Mouse (Mus musculus) embryonic fibroblast, embryonic 13.5 days (primary cell): ENCODE measurements around the gene Myo5c. TPM values are rescaled to one million over a fixed set of nuclear protein-coding genes. Genes with fewer than 3 reads are reported as not detected.

Experiments used
- H3K27ac ChIP-seq: 2 replicates; pipeline ENCODE4 v1.5.1; 2012; ENCODE audit warnings: low read length, control low read depth, inconsistent platforms; ENCODE audit not compliant: insufficient read depth
- H3K4me1 ChIP-seq: 2 replicates; pipeline ENCODE4 v1.6.1; 2011; ENCODE audit warnings: low read length; ENCODE audit not compliant: control insufficient read depth, insufficient read depth
- H3K4me3 ChIP-seq: 2 replicates; pipeline ENCODE4 v1.5.1; 2011; ENCODE audit warnings: mild to moderate bottlenecking, control low read depth, low read length; ENCODE audit not compliant: insufficient read depth
- CTCF ChIP-seq: IDR thresholded peaks from 2 replicates; pipeline ENCODE4 v1.5.1; 2011; ENCODE audit warnings: mild to moderate bottlenecking, control low read depth, low read length, moderate library complexity, borderline replicate concordance; ENCODE audit not compliant: insufficient read depth
- POLR2A ChIP-seq: IDR thresholded peaks from 2 replicates; pipeline ENCODE4 v1.6.1; 2011; ENCODE audit warnings: low read depth, mild to moderate bottlenecking, control low read depth, low read length, moderate library complexity
- polyA plus RNA-seq: library from polyadenylated mRNA; stranded (reverse); fragments of >200 nt; gene quantifications from 2 replicates; pipeline ENCODE4 v1.2.4, GENCODE M21; 2011; ENCODE audit warnings: low read depth; ENCODE audit not compliant: missing spikeins, insufficient read length

Gene Myo5c
- polyA plus RNA-seq, 1 experiment, result 1.9 TPM

DNA sequence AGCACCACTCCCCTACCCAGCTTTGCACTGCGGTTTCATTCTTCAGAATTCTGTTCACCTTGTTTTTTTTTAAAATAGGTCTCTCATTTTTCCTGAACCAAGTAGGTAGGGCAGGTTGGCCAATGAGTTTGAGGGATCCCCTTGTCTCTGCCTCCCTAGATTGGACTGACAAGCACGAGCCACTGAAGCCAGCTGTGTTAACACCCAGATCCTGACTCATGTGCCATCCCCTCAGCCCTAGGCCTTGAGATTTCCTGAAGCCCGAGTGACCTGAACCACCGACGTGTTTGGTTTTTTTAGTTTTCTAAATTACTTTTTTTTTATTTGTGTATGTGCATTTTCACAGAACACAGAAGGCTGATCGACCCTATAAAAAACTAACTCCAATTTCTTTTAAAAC lies 85.0 kb downstream of the Myo5c start:
- H3K27ac ChIP-seq, result no peak overlapping the region
- H3K4me3 ChIP-seq, result no peak overlapping the region
- 0 out of 2 replicates have a peak, but pooled peaks cover 5% of the 10 kb centered on the region for H3K4me1 ChIP-seq
- TF ChIP-seq POLR2A (no peak), CTCF (no peak)

DNA sequence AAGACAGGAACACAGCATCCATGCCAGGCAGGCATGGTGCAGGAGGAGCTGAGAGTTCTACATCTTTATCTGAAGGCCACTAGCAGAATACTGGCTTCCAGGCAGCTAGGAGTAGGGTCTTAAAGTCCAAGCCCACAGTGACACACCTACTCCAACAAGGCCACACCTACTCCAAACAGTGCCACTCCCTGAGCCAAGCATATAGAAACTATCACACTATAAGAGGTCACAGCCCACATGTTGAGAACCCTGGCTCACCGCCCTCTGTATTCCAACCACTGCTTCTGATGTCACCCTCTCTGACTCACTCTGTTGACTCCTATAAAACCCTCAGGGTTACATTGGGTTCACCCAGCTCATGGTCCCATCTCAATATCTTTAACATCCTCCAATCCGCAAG lies 86.4 kb downstream of the Myo5c start:
- Histone ChIP-seq H3K4me3 (no peak overlapping the region), H3K27ac (no peak overlapping the region), H3K4me1 (0 out of 2 replicates have a peak, but pooled peaks cover 5% of the 10 kb centered on the region)
- TF ChIP-seq CTCF (no peak), POLR2A (no peak)

DNA sequence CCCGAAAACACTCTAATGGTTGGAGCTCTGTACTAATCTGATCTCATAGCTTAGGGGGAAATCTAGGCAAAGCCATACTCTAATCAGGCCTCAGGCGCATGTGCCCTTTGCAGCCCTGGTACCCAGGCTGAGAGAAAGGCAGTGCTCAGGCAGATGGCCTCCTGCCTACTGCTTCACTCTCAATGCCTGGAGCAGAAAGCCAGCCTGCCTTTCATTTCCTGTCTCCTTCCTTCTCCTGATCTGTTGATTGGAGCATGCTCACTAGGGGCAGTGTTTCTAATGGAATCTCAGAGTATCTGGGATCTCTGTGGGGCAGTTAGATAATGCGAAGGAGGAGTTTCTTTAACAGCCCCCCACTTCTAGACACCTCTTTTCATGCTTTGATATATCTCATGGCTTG lies 87.5 kb downstream of the Myo5c start:
- no peak overlapping the region for H3K4me3 ChIP-seq
- TF ChIP-seq POLR2A, result no peak
- TF ChIP-seq CTCF, result no peak
- H3K27ac ChIP-seq, result no peak overlapping the region
- H3K4me1 ChIP-seq, result 0 out of 2 replicates have a peak, but pooled peaks cover 5% of the 10 kb centered on the region

GRCm38 (mm10) chr9:75322099-75322885 lies 90.5 kb downstream of the Myo5c start:
- H3K4me3 ChIP-seq, result no peak overlapping the region
- no peak overlapping the region for H3K27ac ChIP-seq
- TF ChIP-seq CTCF (no peak), POLR2A (no peak)
- 0 out of 2 replicates have a peak, but pooled peaks cover 2% of the 10 kb centered on the region for H3K4me1 ChIP-seq

GRCm38 (mm10) chr9:75328047-75328446 lies 96.2 kb downstream of the Myo5c start:
- Histone ChIP-seq H3K4me3 (no peak overlapping the region), H3K4me1 (no peaks in the 10 kb centered on the region), H3K27ac (no peak overlapping the region)
- TF ChIP-seq CTCF (no peak), POLR2A (no peak)

GRCm38 (mm10) chr9:75330821-75331220 lies 99.0 kb downstream of the Myo5c start:
- Histone ChIP-seq H3K27ac (no peak overlapping the region), H3K4me3 (no peak overlapping the region), H3K4me1 (no peaks in the 10 kb centered on the region)
- TF ChIP-seq POLR2A (no peak), CTCF (no peak)

- TF ChIP-seq CTCF, result no peak
- Histone ChIP-seq H3K4me3 (no peak overlapping the region), H3K4me1 (no peaks in the 10 kb centered on the region), H3K27ac (no peak overlapping the region)
Measured at GRCm38 (mm10) chr9:75334440-75334839, 102.6 kb downstream of the Myo5c start.

DNA sequence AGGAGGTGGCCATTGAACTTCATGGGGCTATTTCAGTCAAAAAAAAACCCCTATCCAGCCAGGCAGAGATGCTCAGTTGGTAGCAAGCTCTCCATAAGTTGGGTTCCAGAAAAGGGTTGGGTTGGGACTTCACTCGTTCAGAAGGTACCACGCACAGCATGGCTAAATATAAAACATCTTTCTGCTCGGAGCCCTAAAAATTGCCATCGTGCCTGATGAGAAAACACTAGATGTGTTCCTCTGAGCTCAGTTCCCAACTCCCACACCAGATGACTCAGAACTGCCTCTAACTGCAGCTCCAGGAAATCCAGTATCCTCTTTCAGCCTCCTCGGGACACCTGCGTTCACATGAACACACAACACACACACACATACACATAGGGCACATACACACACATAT lies 106.2 kb downstream of the Myo5c start:
- Histone ChIP-seq H3K27ac (no peak overlapping the region), H3K4me1 (0 out of 2 replicates have a peak, but pooled peaks cover 2% of the 10 kb centered on the region), H3K4me3 (no peak overlapping the region)
- no peak for TF ChIP-seq CTCF
- TF ChIP-seq POLR2A, result no peak

GRCm38 (mm10) chr9:75342433-75342832 lies 110.6 kb downstream of the Myo5c start:
- Histone ChIP-seq H3K27ac (no peak overlapping the region), H3K4me3 (no peak overlapping the region), H3K4me1 (0 out of 2 replicates have a peak, but pooled peaks cover 2% of the 10 kb centered on the region)
- no peak for TF ChIP-seq POLR2A

DNA sequence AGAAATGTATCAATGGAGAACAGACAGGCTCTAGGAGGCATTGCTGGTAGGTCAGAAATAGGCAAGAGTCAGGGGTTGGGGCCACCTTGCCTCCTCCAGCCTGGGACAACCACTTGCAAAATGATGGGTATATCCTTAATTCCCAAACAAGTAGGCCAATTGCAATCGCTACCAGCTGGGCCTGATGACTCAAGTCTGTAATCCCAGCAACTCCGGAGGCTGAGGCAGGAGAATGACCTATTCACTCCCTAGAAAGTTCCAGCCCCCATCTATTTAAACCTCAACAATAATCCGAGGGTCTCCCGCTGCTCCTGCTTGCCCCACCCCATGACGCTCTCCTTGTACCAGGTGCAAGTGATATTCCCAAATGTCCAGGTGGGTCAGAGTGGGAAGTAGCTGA lies 115.6 kb downstream of the Myo5c start, which contains the start of gene Bcl2l10:
Gene Bcl2l10 (plus strand): TSS at position 301 of the 400 bp plus-strand sequence.
- no peak within 1 kb of the TSS for H3K27ac ChIP-seq
- H3K4me1 ChIP-seq, result no peaks in the 10 kb centered on the region
- no peak within 1 kb of the TSS for H3K4me3 ChIP-seq
- TF ChIP-seq CTCF (no peak), POLR2A (no peak)

DNA sequence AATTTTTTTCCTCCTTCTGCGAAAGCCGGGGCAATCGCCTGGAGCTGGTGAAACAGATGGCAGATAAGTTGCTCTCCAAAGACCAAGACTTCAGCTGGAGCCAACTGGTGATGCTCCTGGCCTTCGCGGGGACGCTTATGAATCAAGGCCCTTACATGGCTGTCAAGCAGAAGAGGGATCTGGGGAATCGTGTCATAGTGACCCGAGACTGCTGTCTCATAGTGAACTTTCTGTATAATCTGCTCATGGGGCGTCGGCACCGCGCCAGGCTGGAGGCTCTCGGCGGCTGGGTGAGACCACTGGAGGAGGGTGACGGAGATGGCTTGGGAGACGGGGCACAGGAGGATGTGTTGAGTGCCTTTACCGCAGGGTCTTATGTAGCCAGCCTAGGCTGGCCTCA lies 116.2 kb downstream of the Myo5c start:
- no peak overlapping the region for H3K4me3 ChIP-seq
- TF ChIP-seq CTCF, result no peak
- TF ChIP-seq POLR2A, result no peak

More for the DNA sequence above, 116.2 kb downstream of the Myo5c start:
- Histone ChIP-seq H3K27ac (no peak overlapping the region), H3K4me1 (no peaks in the 10 kb centered on the region)
